Mouse (Mus musculus): Measurements from ENCODE around the gene Rpl13a. TPM values are rescaled to one million over a fixed set of nuclear protein-coding genes. Genes with fewer than 3 reads are reported as not detected.

Gene Rpl13a
- polyA plus RNA-seq, 1 experiment from 2014 or later, result 804 TPM

DNA sequence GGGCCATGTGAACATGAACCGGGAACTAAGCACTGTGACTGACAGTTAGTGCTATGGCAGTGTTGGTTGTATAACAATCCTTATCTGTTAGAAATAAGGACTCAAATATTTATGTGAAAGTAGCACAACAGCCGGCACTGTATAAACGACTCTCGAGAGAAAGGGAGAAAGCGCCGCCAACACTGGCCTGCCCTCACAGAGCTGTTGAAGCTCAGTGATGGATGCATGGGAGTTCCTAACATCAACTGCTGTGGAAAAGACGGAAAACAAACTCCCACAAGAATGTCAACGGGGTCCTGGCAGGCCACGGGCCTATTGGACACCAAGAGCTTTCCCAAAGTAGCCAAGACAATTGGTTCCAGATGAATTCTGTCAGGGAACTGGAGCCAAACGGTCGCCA lies 22.7 kb upstream of the Rpl13a start:
- H3K79me2 ChIP-seq (ENCODE audit: inconsistent target), result peaks cover 5% of the 10 kb centered on the region; the same call in 1 of the 2 replicates
- H3K4me3 ChIP-seq (ENCODE audit: inconsistent target), result no peak overlapping the region
- H3K27ac ChIP-seq, result no peak overlapping the region
- 85% methylated on average over 11 of the region's 11 CpGs for WGBS (ENCODE audit: missing documents)
- peaks cover 19% of the 10 kb centered on the region; the same call in 1 of the 2 replicates for H3K36me3 ChIP-seq (ENCODE audit: inconsistent target)

DNA sequence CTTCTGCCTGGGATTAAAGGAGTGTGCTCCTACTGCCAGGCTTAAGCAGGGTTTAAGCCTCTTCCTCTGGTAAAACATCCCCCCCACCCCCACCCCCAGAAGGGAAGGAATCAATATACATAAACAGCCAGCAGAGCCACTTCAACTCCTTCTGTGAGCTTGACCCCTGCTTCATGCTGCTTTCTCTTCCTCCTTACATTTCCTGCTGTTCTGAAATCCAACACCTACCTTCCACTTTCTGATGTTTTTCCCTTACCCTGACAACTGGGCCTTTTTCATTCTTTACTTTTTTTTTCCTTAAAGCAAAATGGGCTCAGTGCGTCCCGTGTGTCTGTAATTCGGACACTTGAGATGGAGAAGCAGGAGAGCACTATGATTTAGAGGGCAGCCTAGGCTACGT lies 21.8 kb upstream of the Rpl13a start:
- H3K4me3 ChIP-seq (ENCODE audit: inconsistent target), result no peak overlapping the region
- no peak overlapping the region for H3K27ac ChIP-seq
- peaks cover 29% of the 10 kb centered on the region for H3K36me3 ChIP-seq (ENCODE audit: inconsistent target)
- WGBS (ENCODE audit: missing documents), result 59% methylated on average over 4 of the region's 4 CpGs
- peaks cover 5% of the 10 kb centered on the region; the same call in 1 of the 2 replicates for H3K79me2 ChIP-seq (ENCODE audit: inconsistent target)

DNA sequence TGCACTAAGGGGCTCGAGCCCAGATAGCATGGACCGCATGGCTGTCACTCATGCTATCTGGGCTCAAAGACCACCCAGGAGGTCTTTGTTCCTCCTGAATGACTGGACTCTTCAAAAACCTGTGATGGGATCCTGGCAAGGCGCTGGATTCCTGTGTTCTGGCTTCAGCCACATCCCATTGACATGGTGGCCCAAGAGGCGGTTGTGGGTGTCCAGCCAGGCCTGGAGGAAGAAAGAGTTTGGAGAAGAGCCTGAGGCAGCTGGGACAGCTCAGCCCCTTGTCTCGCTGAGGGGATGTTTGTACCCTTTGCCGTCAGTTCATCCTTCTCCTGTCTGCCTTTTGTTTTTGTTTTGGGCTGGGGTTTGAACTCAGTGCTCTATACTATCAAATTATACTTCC lies 21.0 kb upstream of the Rpl13a start:
- Histone ChIP-seq H3K36me3 (ENCODE audit: inconsistent target) (peaks cover 35% of the 10 kb centered on the region), H3K79me2 (ENCODE audit: inconsistent target) (peaks cover 5% of the 10 kb centered on the region; the same call in 1 of the 2 replicates), H3K27ac (no peak overlapping the region), H3K4me3 (ENCODE audit: inconsistent target) (no peak overlapping the region)
- WGBS (ENCODE audit: missing documents), result 87% methylated on average over 6 of the region's 6 CpGs

DNA sequence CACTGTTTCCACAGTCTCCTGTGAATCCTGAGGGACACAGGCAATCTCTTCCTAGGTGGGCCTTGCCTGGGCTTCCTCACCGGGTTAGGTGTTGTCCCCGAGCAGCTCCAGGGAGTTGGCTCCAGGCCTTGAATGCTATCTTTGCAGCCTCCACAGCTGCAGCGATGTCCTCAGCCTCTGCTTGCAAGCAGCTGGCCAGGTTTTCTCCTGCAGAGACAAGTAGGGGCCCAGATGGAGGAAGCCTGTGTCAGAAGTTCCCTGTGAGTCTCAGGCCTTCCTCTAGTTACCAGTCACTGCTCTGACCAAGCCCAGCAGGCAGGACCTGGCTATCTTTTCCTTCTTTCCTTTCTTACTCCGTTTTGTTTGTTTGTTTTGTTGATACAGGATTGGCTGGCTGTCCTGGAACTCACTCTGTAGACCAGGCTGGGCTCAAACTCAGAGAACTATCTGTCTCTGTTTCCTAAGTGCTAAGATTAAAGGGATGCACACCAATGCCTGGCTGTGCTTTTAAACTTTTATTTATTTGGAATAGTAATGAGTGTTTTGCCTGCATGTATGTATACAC lies 20.1 kb upstream of the Rpl13a start:
- Histone ChIP-seq H3K79me2 (ENCODE audit: inconsistent target) (peaks cover 5% of the 10 kb centered on the region; the same call in 1 of the 2 replicates), H3K27ac (no peak overlapping the region), H3K4me3 (ENCODE audit: inconsistent target) (no peak overlapping the region), H3K36me3 (ENCODE audit: inconsistent target) (peaks cover 44% of the 10 kb centered on the region)
- WGBS (ENCODE audit: missing documents), result 84% methylated on average over 4 of the region's 4 CpGs

DNA sequence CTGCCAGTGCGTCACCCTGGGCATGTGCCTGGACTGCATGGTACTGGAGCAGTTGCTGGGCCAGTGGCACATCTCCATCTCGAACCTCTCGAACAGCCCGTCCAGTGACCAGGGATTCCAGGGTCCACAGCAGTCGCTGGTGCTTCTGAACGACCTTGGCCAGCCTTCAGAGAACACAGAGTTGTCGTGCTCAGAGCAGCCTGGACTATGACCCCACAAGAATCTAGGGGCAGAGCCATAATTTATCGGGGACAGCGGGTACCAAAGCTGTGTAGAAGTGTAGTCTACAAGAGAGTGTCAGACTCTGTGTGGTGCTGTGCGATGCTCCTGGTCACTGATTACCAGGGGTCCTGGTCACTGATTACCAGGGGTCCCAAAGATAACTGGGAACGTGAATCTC lies 19.3 kb upstream of the Rpl13a start:
- 94% methylated on average over 11 of the region's 11 CpGs for WGBS (ENCODE audit: missing documents)
- Histone ChIP-seq H3K27ac (no peak overlapping the region), H3K4me3 (ENCODE audit: inconsistent target) (no peak overlapping the region), H3K79me2 (ENCODE audit: inconsistent target) (peaks cover 5% of the 10 kb centered on the region; the same call in 1 of the 2 replicates), H3K36me3 (ENCODE audit: inconsistent target) (peaks cover 51% of the 10 kb centered on the region)

DNA sequence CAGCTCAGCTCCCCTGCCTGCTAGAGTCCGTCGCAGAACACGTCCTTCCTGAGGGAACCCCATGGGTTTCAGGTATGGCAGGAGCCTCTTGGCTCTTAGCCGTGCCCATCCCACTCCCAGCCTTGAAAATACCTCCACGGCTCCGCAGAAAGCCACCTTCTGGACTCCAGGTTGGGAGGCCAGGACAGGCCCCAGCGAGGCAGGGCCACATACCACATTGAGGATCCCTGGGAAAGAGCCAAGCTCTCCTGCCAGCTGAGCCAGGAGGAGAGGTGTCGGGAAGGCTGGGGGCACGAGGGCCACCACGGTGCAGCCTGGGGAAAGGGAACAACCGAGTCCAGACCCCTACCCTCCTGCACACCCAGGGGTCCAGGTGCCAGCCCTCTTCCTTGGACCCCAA lies 18.7 kb upstream of the Rpl13a start:
- no peak overlapping the region for H3K4me3 ChIP-seq (ENCODE audit: inconsistent target)
- peaks cover 5% of the 10 kb centered on the region; the same call in 1 of the 2 replicates for H3K79me2 ChIP-seq (ENCODE audit: inconsistent target)
- no peak overlapping the region for H3K27ac ChIP-seq
- peaks cover 58% of the 10 kb centered on the region for H3K36me3 ChIP-seq (ENCODE audit: inconsistent target)
- WGBS (ENCODE audit: missing documents), result 97% methylated on average over 11 of the region's 11 CpGs

DNA sequence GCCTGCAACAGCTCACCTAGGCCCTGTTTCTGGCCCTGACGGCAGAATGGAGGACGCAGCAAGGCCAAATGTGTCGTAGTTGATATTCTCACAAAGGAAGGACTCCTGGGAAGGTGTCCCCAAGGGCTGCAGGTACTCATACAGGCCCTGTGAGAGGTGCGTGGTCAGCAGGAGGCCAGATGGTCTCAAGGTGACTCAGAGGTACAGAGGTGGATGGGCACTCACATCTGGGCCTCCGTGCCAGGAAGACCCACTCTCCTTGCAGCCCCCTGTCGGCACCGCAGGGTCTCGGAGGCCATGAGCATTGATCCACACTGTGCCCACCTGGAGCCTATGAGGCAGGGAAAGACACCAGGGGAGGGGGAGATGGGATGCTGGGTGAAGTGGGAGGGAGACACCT lies 16.9 kb upstream of the Rpl13a start:
- H3K79me2 ChIP-seq (ENCODE audit: inconsistent target), result no peaks in the 10 kb centered on the region
- no peak overlapping the region for H3K27ac ChIP-seq
- 97% methylated on average over 8 of the region's 8 CpGs for WGBS (ENCODE audit: missing documents)
- peaks cover 63% of the 10 kb centered on the region for H3K36me3 ChIP-seq (ENCODE audit: inconsistent target)
- H3K4me3 ChIP-seq (ENCODE audit: inconsistent target), result no peak overlapping the region

DNA sequence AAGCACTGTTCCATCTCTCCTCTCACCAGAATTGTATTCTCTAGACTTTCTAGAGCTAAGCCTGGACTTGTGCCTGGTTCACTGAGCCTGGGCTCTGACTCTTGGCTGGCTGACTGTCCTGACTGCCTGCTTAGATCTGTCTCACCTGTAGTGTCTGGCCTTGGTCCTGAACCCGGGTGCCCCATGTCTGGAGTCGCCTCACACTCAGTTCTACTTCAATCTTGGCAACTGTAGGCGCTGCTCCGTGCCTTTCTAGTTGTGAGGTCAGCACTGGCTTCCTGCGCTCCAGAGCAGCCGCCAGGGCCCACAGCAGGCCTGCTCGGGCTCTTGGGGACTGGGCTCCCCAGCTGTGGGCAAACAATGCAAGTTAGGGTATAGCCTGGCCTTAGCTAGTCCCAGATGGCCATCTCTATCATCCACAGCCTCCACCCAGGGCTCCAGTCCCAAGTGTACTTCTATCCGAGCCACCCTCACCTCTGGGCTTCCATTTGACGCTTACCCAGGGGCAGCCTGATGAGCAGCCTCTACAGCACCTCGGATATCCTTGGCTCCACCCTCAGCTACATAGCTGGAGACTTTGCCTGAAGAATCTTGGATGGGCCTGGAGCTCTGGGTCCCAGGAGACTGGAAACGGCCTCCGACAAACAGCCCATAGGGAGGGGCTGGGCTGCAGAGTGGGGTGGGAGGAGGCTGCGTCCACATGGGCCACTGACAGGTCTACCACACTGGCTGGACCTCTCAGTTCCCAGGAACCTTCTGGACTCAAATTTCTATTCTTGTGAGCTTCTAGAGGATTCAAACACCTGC lies 16.0 kb upstream of the Rpl13a start:
- H3K27ac ChIP-seq, result no peak overlapping the region
- peaks cover 63% of the 10 kb centered on the region for H3K36me3 ChIP-seq (ENCODE audit: inconsistent target)
- 92% methylated on average over 12 of the region's 13 CpGs for WGBS (ENCODE audit: missing documents)
- H3K4me3 ChIP-seq (ENCODE audit: inconsistent target), result no peak overlapping the region
- H3K79me2 ChIP-seq (ENCODE audit: inconsistent target), result no peaks in the 10 kb centered on the region

DNA sequence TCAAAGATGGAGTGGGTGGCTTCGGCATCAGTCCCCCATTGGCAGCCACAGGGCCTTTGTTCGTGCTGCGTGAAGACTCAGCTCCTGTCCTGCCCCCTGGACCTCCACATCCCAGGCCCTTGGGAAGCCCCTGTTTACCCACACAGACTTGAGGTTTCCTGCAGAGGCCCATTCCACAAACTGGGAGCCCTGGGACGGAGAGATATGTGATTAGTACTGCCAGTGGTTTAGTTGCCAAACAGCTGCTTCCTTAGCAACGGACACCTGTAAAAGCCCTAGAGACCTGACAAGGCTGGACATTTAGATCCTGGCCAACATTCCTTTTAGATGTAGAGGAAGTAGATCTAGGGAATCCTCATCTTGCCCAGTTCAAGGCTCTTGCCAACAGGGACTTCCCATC lies 13.4 kb upstream of the Rpl13a start:
- WGBS (ENCODE audit: missing documents), result 93% methylated on average over 5 of the region's 5 CpGs
- Histone ChIP-seq H3K27ac (no peak overlapping the region), H3K4me3 (ENCODE audit: inconsistent target) (no peak overlapping the region), H3K36me3 (ENCODE audit: inconsistent target) (peaks cover 50% of the 10 kb centered on the region), H3K79me2 (ENCODE audit: inconsistent target) (no peaks in the 10 kb centered on the region)

DNA sequence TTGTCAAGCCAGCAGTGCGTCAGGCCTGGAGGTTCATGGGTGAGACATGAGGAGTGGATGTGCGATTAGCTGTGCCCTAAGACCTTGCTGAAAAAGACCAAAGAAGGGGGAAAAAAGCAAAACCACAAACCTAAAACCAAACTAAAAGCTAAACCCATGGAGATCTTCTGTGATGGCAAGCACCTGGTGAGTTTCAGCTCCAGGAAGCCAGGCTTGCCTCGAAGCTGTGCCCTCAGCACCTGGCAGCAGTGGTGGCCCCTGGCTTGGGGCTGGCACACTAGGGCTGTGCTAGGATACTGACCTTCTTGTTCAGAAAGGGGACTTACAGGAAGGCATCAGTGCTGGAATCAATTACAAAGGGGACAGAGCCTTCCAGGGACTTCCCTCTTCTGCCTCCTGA lies 12.8 kb upstream of the Rpl13a start:
- no peak overlapping the region for H3K27ac ChIP-seq
- WGBS (ENCODE audit: missing documents), result 74% methylated on average over 3 of the region's 3 CpGs
- H3K4me3 ChIP-seq (ENCODE audit: inconsistent target), result no peak overlapping the region
- no peaks in the 10 kb centered on the region for H3K79me2 ChIP-seq (ENCODE audit: inconsistent target)
- peaks cover 44% of the 10 kb centered on the region for H3K36me3 ChIP-seq (ENCODE audit: inconsistent target)

DNA sequence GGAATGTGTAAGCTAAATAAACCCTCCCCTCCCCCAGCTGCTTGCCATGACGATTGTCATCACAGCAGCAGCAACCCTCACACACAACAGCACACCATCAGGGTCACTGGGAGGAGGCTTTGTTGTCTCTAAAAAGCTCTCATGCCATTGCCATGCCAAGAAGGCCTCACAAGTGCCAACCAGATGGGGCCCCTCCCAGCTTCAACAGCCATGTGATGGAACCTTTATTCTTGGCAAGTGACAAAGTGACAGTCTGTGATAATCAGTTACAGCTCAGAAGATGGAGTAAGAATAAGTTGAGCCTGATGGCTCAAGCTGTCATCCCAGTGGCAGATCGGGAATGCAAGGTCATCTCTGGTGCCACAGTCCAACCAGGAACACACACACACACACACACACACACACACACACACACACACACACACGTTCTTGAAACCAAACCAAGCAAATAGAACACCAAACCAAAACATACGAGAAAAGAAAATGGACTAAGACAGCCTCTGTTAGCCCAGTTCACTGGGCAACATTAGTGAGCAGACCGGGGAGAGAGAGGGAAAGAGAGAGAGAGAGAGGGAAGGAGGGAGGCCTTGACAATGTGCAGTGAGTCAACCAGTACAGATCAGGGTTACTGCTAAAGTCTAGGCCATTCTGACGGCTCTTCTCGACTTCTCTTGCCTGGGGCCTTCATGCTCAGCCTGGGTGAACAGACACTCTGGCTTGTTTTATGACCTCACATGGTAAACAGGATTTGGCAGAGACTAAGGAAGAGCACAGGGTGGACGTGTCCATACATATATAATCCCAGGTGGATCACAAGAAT lies 11.6 kb upstream of the Rpl13a start:
- Histone ChIP-seq H3K36me3 (ENCODE audit: inconsistent target) (peaks cover 32% of the 10 kb centered on the region), H3K79me2 (ENCODE audit: inconsistent target) (no peaks in the 10 kb centered on the region), H3K27ac (no peak overlapping the region), H3K4me3 (ENCODE audit: inconsistent target) (no peak overlapping the region)
- WGBS (ENCODE audit: missing documents), result 98% methylated on average over 6 of the region's 8 CpGs

DNA sequence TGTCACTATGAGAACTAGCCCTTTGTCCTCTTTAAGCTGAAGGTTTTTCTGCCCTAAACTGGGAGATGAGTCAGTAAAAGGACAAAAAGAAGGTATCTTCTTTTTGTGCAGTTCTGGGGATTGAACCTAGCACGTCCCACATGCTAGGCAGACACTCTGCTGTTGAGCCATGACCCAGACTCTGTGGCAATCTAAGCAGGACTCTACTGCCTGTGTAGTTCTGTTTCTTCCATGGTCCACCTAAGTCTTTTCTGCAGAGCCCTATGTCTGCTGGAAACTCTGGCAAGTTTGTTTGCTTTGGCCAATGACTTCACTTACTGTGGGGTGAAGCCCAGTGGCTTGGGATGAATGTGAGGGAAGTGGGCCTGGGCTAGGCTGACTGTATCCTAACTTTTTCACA lies 9.8 kb upstream of the Rpl13a start:
- no peak overlapping the region for H3K4me3 ChIP-seq (ENCODE audit: inconsistent target)
- H3K36me3 ChIP-seq (ENCODE audit: inconsistent target), result peaks cover 17% of the 10 kb centered on the region; the same call in 1 of the 2 replicates
- 93% methylated on average over 1 of the region's 1 CpGs for whole genome bisulfite sequencing (ENCODE audit: missing documents)
- H3K79me2 ChIP-seq (ENCODE audit: inconsistent target), result no peaks in the 10 kb centered on the region
- H3K27ac ChIP-seq, result no peak overlapping the region

DNA sequence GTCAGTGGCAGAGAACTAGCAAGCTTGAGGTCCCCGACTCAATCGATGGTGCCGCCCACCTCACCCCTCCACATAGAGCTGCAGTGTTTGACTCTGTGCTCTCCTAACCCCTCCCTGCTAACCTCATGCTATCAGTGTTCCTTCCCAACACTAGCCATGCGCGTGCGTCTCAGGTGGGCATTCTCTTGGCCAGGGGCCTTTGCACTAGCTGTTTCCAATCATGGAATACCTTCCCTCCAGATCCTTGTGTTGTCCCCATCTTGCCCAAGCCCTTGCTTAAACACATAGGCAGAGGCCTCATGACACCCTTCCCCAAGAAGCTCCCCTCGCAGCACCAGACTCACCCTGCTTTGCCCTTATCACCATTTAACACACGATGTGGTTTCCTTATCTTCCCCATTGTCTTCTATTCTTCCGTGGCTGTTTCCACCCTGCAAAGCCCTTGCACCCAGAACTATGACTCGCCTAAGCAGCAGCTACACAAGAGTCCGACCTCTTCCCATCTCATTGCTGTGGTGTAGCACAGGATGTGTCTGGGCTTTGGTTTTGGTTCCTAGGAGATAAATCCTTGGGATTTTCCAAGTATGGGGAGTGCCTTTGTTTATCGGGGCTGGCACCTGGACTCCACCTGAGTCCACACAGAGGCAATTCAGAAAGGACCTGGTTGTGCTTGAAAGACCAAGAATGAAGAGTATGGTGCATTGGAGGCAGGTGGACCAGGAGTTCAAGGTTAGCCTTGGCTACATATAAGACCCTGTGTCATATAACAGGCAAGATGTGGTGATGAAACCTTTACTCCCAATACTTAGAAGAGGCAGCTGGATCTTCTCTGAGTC lies 8.8 kb upstream of the Rpl13a start:
- Histone ChIP-seq H3K4me3 (ENCODE audit: inconsistent target) (no peak overlapping the region), H3K27ac (no peak overlapping the region), H3K36me3 (ENCODE audit: inconsistent target) (0 out of 2 replicates have a peak, but pooled peaks cover 6% of the 10 kb centered on the region), H3K79me2 (ENCODE audit: inconsistent target) (no peaks in the 10 kb centered on the region)
- 37% methylated on average over 12 of the region's 12 CpGs for WGBS (ENCODE audit: missing documents)

DNA sequence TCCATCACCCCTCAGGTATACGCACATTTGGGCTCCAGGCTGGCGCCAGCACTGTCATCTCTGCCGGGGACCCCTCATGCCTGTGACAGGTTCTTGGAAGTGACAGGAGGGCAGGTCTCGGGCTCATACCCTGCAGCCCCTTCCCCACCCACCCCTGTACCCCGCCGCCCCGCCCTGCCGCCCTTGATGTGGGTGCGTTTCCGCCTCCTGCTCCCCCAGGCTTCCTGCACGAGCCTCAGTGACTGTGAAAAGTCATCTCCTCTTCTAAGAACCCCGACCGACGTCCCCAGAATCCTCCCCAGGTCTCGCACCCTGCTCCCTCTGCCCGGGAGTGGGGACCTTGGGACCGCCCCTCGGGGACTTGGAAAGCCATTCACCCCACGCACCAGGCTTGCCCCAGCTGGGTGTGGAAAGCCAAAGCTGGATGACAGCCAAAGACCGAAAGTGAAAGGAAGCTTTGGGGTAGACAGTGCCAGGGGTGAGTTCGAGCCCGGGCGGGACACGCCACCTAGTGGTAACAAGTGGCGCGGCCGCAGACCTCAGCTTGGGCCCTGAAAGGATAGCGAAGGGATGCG lies 7.5 kb upstream of the Rpl13a start, which contains the start of the genes Gm45713 and Flt3l:
TSS of gene Gm45713 (minus strand) at position 239 of the 575 bp plus-strand sequence.
TSS of gene Flt3l (minus strand) at position 440 of the 575 bp plus-strand sequence.
- Histone ChIP-seq H3K36me3 (ENCODE audit: inconsistent target) (no peaks in the 10 kb centered on the region), H3K27ac (peak within 1 kb of the TSS; percentile 71), H3K79me2 (ENCODE audit: inconsistent target) (no peaks in the 10 kb centered on the region), H3K4me3 (ENCODE audit: inconsistent target) (peak within 1 kb of the TSS; percentile 62)
- WGBS (ENCODE audit: missing documents), result 1% methylated on average over 21 of the region's 29 CpGs

Measured in macrophage (primary cell).